Mouse (Mus musculus) small intestine, adult 2 months (tissue): ENCODE measurements around the gene Pdpn. TPM values are rescaled to one million over a fixed set of nuclear protein-coding genes. Genes with fewer than 3 reads are reported as not detected.

ENCODE experiments used
- H3K27ac ChIP-seq: fragments of 200-500 bp; 2 replicates; pipeline ENCODE4 v1.5.1; 2012; ENCODE audit warnings: low read depth, low read length, control low read depth, inconsistent platforms; ENCODE audit not compliant: insufficient read depth
- H3K27me3 ChIP-seq: fragments of 200-500 bp; 2 replicates; pipeline ENCODE4 v1.6.1; 2012; ENCODE audit warnings: mild to moderate bottlenecking, moderate library complexity, low read length, inconsistent platforms; ENCODE audit not compliant: control insufficient read depth, insufficient read depth
- H3K36me3 ChIP-seq: fragments of 200-500 bp; 2 replicates; pipeline ENCODE4 v1.6.1; 2012; ENCODE audit warnings: mild to moderate bottlenecking, low read length, control low read depth, inconsistent platforms; ENCODE audit not compliant: control insufficient read depth, insufficient read depth
- H3K4me1 ChIP-seq: fragments of 200-500 bp; 2 replicates; pipeline ENCODE4 v1.6.1; 2012; ENCODE audit warnings: low read length, inconsistent platforms, mixed read lengths; ENCODE audit not compliant: control insufficient read depth, insufficient read depth, insufficient read length
- H3K4me3 ChIP-seq: fragments of 200-500 bp; 2 replicates; pipeline ENCODE4 v1.5.1; 2012; ENCODE audit warnings: low read depth, mild to moderate bottlenecking, control low read depth, inconsistent platforms, low read length, moderate library complexity
- CTCF ChIP-seq: fragments of 200-500 bp; IDR thresholded peaks from 2 replicates; pipeline ENCODE4 v1.5.1; 2012; ENCODE audit warnings: low read depth, mild to moderate bottlenecking, control low read depth, inconsistent platforms, low read length, moderate library complexity, mixed read lengths; ENCODE audit not compliant: insufficient replicate concordance, insufficient read length; ENCODE audit errors: extremely low read depth
- POLR2A ChIP-seq: fragments of 200-500 bp; IDR thresholded peaks from 2 replicates; pipeline ENCODE4 v1.6.1; 2012; ENCODE audit warnings: low read depth, mild to moderate bottlenecking, control low read depth, inconsistent platforms, low read length, moderate library complexity
- WGBS: fragments of 180-500 bp; shearing (Covaris S2); methylation state at CpG from one replicate; pipeline ENCODE4 v1.1.7; 2018; 5-methylcytosine and 5-hydroxymethylcytosine counted together
- polyA plus RNA-seq: library from polyadenylated mRNA; depleted of rRNA; stranded (reverse); fragments of >200 nt; gene quantifications from 2 replicates; pipeline ENCODE4 v1.2.3, GENCODE M21; 2012; rRNA removed

Gene Pdpn
- polyA plus RNA-seq, 1 experiment, result 1.2 TPM

DNA sequence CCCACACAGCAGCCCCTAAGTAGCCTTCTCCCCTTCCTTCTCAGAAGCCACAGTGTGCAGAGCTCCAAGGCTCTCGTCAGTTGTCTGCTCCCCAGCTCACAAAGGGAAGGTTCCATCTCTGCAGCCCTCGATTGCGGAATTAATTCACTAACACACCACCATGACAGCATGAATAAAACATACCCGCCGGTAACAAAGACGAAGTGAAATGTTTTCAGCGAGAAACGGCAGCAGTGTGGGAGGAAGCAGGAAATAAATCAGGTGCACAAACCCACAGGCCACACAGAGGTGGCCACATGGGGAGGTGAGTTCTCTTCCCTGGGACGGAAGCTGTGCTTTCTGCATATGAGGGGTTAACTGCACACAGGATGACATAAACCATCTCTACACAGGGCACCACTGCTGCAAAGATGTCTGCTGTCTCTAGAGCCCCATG lies 80.0 kb downstream of the Pdpn start:
- Histone ChIP-seq H3K4me3 (no peak overlapping the region), H3K27ac (no peak overlapping the region), H3K27me3 (no peaks in the 10 kb centered on the region), H3K36me3 (no peaks in the 10 kb centered on the region), H3K4me1 (no peaks in the 10 kb centered on the region)
- WGBS, result 59% methylated on average over 9 of the region's 9 CpGs
- TF ChIP-seq CTCF (no peak), POLR2A (no peak)

DNA sequence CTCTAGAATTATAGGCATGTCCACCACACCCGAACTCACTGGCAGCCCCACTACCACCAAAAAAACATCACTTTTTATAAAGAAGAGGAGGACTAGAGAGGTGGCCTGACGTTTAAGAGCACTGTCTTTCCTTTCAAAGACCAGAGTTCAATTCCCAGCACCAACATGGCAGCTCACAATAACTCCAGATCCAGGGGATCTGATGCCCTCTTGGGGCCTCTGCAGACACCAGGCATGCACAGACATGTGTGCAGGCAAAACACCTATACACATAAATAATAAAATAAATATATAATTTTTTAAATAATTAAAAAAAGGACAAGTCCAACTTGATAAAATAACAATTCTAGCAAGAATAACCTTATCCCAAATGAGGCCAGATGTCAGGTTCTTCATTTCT lies 80.5 kb downstream of the Pdpn start:
- no peaks in the 10 kb centered on the region for H3K4me1 ChIP-seq
- H3K27me3 ChIP-seq, result no peaks in the 10 kb centered on the region
- TF ChIP-seq CTCF, result no peak
- no peak for TF ChIP-seq POLR2A
- WGBS, result 80% methylated on average over 2 of the region's 2 CpGs
- no peaks in the 10 kb centered on the region for H3K36me3 ChIP-seq
- H3K27ac ChIP-seq, result no peak overlapping the region
- no peak overlapping the region for H3K4me3 ChIP-seq

Other genes starting within 250 kb of the Pdpn start
- gene Prdm2, start 86.6 kb downstream of the Pdpn start, polyA plus RNA-seq, result 5.3 and 12.3 TPM in 2 replicates
- not detected in 2 replicates for gene Lrrc38, start 50.2 kb upstream of the Pdpn start, polyA plus RNA-seq
- not detected in 2 replicates for gene Pramel1, start 94.9 kb upstream of the Pdpn start, polyA plus RNA-seq
- 1.4 and 3.5 TPM in 2 replicates for gene Pramef8, start 112.9 kb upstream of the Pdpn start, polyA plus RNA-seq
- gene Oog4, start 150.8 kb upstream of the Pdpn start, polyA plus RNA-seq, result not detected in 2 replicates
- not detected in 2 replicates for gene Gm13043, start 211.8 kb upstream of the Pdpn start, polyA plus RNA-seq
- gene Gm13040, start 236.4 kb upstream of the Pdpn start, polyA plus RNA-seq, result not detected in 2 replicates